Comparison of ENCODE assay signal across 12 mouse cellular contexts in genomic region chr10:20345736-20346135, GRCm38 (mm10). TPM values are rescaled to one million over a fixed set of nuclear protein-coding genes. Genes with fewer than 3 reads are reported as not detected.
A peak's percentile ranks its signal among the peaks of the same experiment; 100 is the strongest.
DNase-seq lines count a peak whose midpoint lies in the region; ATAC-seq and TF ChIP-seq lines count a peak whose summit lies in the region.
"Had no signal": no experiment of that assay in that cellular context is flagged by ENCODE, and none has a peak within 500 bp of the region (broad histone marks: within the 10 kb centered on the region; RNA-seq: fewer than 3 reads in every experiment).

No protein-coding gene starts in this region.

- TF ChIP-seq EP300 in lung, postnatal 0 days (IDR thresholded peaks at IDR 0.05): no peak

- no peak overlapping the region for H3K9ac ChIP-seq in lung, postnatal 0 days (replicated peaks; ENCODE audit: low read depth)
- H3K9ac ChIP-seq: hindbrain, embryonic 14.5 days; liver, embryonic 14.5 days had no signal

- ATAC-seq in lung, postnatal 0 days: no peak
- ATAC-seq: forebrain, embryonic 14.5 days had no signal

- TF ChIP-seq CTCF in lung, postnatal 0 days (IDR thresholded peaks at IDR 0.05): no peak
- no peak for TF ChIP-seq CTCF in lung, adult 2 months (IDR thresholded peaks at IDR 0.05; ENCODE audit: insufficient read depth, low read length)

- TF ChIP-seq POLR2A in lung, adult 2 months (IDR thresholded peaks at IDR 0.05; ENCODE audit: borderline replicate concordance, extremely low read depth, low read depth, low read length): no peak

- no peaks in the 10 kb centered on the region for H3K27me3 ChIP-seq in lung, postnatal 0 days (replicated peaks; ENCODE audit: insufficient read depth, low read length)

- WGBS in lung, postnatal 0 days: 48% methylated on average over 1 of the region's 1 CpGs
- WGBS in lung, adult 2 months: 43% methylated on average over 1 of the region's 1 CpGs

- intact Hi-C loops in heart, postnatal 36 days (cut with DNase I): loop anchor here (5.0 kb wide), 1 partner anchor 33 kb away; the partner anchor contains the start of gene Bclaf1

- H3K9me3 ChIP-seq in lung, postnatal 0 days (ENCODE audit: low read length): no peaks in the 10 kb centered on the region

- no peak overlapping the region for H3K4me3 ChIP-seq in lung, postnatal 0 days (ENCODE audit: low read depth, low read length)
- H3K4me3 ChIP-seq in lung, adult 2 months (replicated peaks; ENCODE audit: extremely low read depth, low read depth, low read length): no peak overlapping the region

- H3K27ac ChIP-seq in lung, postnatal 0 days (ENCODE audit: low read length): no peak overlapping the region
- H3K27ac ChIP-seq: hindbrain, embryonic 14.5 days; liver, embryonic 14.5 days; stomach, postnatal 0 days had no signal

- H3K36me3 ChIP-seq in lung, postnatal 0 days (ENCODE audit: insufficient read depth, low read length): peaks cover 13% of the 10 kb centered on the region; the same call in 1 of the 2 replicates

- peaks cover 4% of the 10 kb centered on the region; the same call in 1 of the 2 replicates for H3K4me1 ChIP-seq in lung, postnatal 0 days (ENCODE audit: insufficient read depth, low read depth, low read length)
- H3K4me1 ChIP-seq in lung, adult 2 months (ENCODE audit: control insufficient read depth, insufficient read depth, low read length): no peaks in the 10 kb centered on the region; the same call in 1 of the 2 replicates

- no peak overlapping the region for H3K4me2 ChIP-seq in lung, postnatal 0 days (replicated peaks; ENCODE audit: low read depth, low read length)
- H3K4me2 ChIP-seq: hindbrain, embryonic 14.5 days had no signal

- peak; percentile 32 for DNase-seq in adrenal gland, postnatal 14 days
- no peak for DNase-seq in adrenal gland, adult 8-10 months
- DNase-seq in heart, adult 18-20 months: peak; percentile 10 to 22
- DNase-seq in heart, postnatal 36 days: no peak
- DNase-seq in lung, postnatal 0 days (ENCODE audit: low spot score): peak; percentile 29
- no peak for DNase-seq in lung, adult 2 months
- DNase-seq in lung, postnatal 25 days (ENCODE audit: low spot score): peak; percentile 12
- no peak for DNase-seq in thymus, postnatal 25 days

RNA-seq across cellular contexts. Expression of gene Mtfr2, which starts 1.8 kb away (rescaled TPM):
- 2.0 and 2.7 TPM in 2 replicates for total RNA-seq in adrenal gland, postnatal 14 days (2021)
- 1 to 10 TPM in 1 of 4 experiments, under 1 TPM in 3; 0.24 to 1.0 (median 0.52) TPM for total RNA-seq in adrenal gland, adult 8-10 months (2022)
- under 1 TPM; 0.26 to 0.52 TPM for total RNA-seq in heart, adult 18-20 months (2021)
- under 1 TPM; 0.14 to 0.31 TPM for total RNA-seq in heart, postnatal 36 days (2021)
- 0.29 and 0.63 TPM in 2 replicates for polyA plus RNA-seq in lung, postnatal 0 days (2015; fragmentation: Nextera tagmentation; extraction: Ambion mirVana)
- polyA plus RNA-seq in lung, adult 2 months (2012; rRNA removed): 0.07 and 0.34 TPM in 2 replicates

RNA-seq across cellular contexts. Expression of gene Bclaf1, which starts 33.5 kb away (rescaled TPM):
- total RNA-seq in adrenal gland, postnatal 14 days (2021): 125 and 138 TPM in 2 replicates
- total RNA-seq in adrenal gland, adult 8-10 months (2022): 100 to 1,000 TPM in 3 of 4 experiments, 10 to 100 TPM in 1; 99.7 to 159 (median 118) TPM
- 10 to 100 TPM; 38.5 to 55.4 TPM for total RNA-seq in heart, adult 18-20 months (2021)
- total RNA-seq in heart, postnatal 36 days (2021): 10 to 100 TPM; 59.5 to 64.9 TPM
- polyA plus RNA-seq in lung, postnatal 0 days (2015; fragmentation: Nextera tagmentation; extraction: Ambion mirVana): 54.2 and 60.5 TPM in 2 replicates
- polyA plus RNA-seq in lung, adult 2 months (2012; rRNA removed): 10.4 and 19.0 TPM in 2 replicates

Comparison
In these comparisons a context has a peak if more than half of its experiments do, and no peak if none do; other contexts are left out.
1. DNase-seq: peak in adrenal gland, postnatal 14 days (single experiment), heart, adult 18-20 months (2 of 2), lung, postnatal 0 days (single experiment) and lung, postnatal 25 days (single experiment); none in adrenal gland, adult 8-10 months (single experiment), heart, postnatal 36 days (0 of 2), lung, adult 2 months (single experiment) and thymus, postnatal 25 days (single experiment).